Mouse (Mus musculus): ENCODE data around the gene Asl. TPM values are rescaled to one million over a fixed set of nuclear protein-coding genes. Genes with fewer than 3 reads are reported as not detected.
A peak's percentile ranks its signal among the peaks of the same experiment; 100 is the strongest.

Asl gene
- total and polyA plus RNA-seq, 3 experiments = 15.8 to 26.7 TPM; not detected in 1

GRCm38 (mm10) chr5:130041262-130041661, 12.2 kb upstream of the Asl start:
- no peak overlapping the region for H3K27ac ChIP-seq (ENCODE audit: control insufficient read depth, low read depth, low read length)
- no peaks in the 10 kb centered on the region for H3K27me3 ChIP-seq (ENCODE audit: control insufficient read depth in 1 of 2, insufficient read depth in 2 of 2, low read length in 2 of 2)
- peak; percentile 98 for TF ChIP-seq MAFK (IDR thresholded peaks at IDR 0.05; ENCODE audit: borderline replicate concordance, low read depth, low read length)
- no peak for TF ChIP-seq NELFE (IDR thresholded peaks at IDR 0.05; ENCODE audit: low read depth, low read length)
- no peaks in the 10 kb centered on the region for H3K4me1 ChIP-seq (ENCODE audit: control insufficient read depth in 1 of 2, insufficient read depth in 2 of 2, low read length in 2 of 2)
- H3K9ac ChIP-seq (ENCODE audit: control insufficient read depth, low read depth, low read length, poor library complexity, severe bottlenecking) = no peak overlapping the region
- peaks cover 0 to 26% of the 10 kb centered on the region in 2 experiments; a peak in 2 of 4 replicates for H3K36me3 ChIP-seq (ENCODE audit: control insufficient read depth in 1 of 2, insufficient read depth in 2 of 2, low read length in 2 of 2)
- H3K79me2 ChIP-seq (ENCODE audit: control insufficient read depth, insufficient read depth, low read length, poor library complexity) = no peaks in the 10 kb centered on the region
- H3K9me3 ChIP-seq (replicated peaks; ENCODE audit: insufficient read depth, low read length) = no peaks in the 10 kb centered on the region
- no peak overlapping the region for H3K4me3 ChIP-seq (ENCODE audit: control insufficient read depth in 1 of 2, insufficient read depth in 1 of 2, low read depth in 2 of 2, low read length in 2 of 2)
- no peak for DNase-seq (ENCODE audit: low read depth, low spot score)

GRCm38 (mm10) chr5:130040797-130041196, 11.8 kb upstream of the Asl start:
- H3K4me1 ChIP-seq (ENCODE audit: control insufficient read depth in 1 of 2, insufficient read depth in 2 of 2, low read length in 2 of 2) = no peaks in the 10 kb centered on the region
- no peak overlapping the region for H3K27ac ChIP-seq (ENCODE audit: control insufficient read depth, low read depth, low read length)
- H3K36me3 ChIP-seq (ENCODE audit: control insufficient read depth in 1 of 2, insufficient read depth in 2 of 2, low read length in 2 of 2) = peaks cover 0 to 24% of the 10 kb centered on the region in 2 experiments; a peak in 2 of 4 replicates
- no peak for DNase-seq (ENCODE audit: low read depth, low spot score)
- H3K4me3 ChIP-seq (ENCODE audit: control insufficient read depth in 1 of 2, insufficient read depth in 1 of 2, low read depth in 2 of 2, low read length in 2 of 2) = no peak overlapping the region
- TF ChIP-seq MAZ (IDR thresholded peaks at IDR 0.05; ENCODE audit: low read depth, low read length) (no peak), UBTF (IDR thresholded peaks at IDR 0.05; ENCODE audit: borderline replicate concordance, insufficient read depth, low read depth, low read length) (no peak), EP300 (IDR thresholded peaks at IDR 0.05; ENCODE audit: low read depth in 1 of 2, low read length in 2 of 2) (no peak), MYC (IDR thresholded peaks at IDR 0.05; ENCODE audit: low read depth, low read length) (no peak), HCFC1 (IDR thresholded peaks at IDR 0.05; ENCODE audit: low read depth, low read length) (no peak), ELF1 (IDR thresholded peaks at IDR 0.05; ENCODE audit: low read depth, low read length) (no peak), TBP (IDR thresholded peaks at IDR 0.05; ENCODE audit: low read depth, low read length) (no peak), JUND (IDR thresholded peaks at IDR 0.05; ENCODE audit: low read depth, low read length) (no peak), MYB (IDR thresholded peaks at IDR 0.05; ENCODE audit: low read depth, low read length) (no peak), USF2 (IDR thresholded peaks at IDR 0.05; ENCODE audit: borderline replicate concordance in 1 of 2, insufficient read depth in 1 of 2, low read depth in 1 of 2, low read length in 2 of 2) (no peak), RCOR1 (IDR thresholded peaks at IDR 0.05; ENCODE audit: low read depth, low read length) (no peak), MAX (IDR thresholded peaks at IDR 0.05; ENCODE audit: low read length) (no peak), MAFK (IDR thresholded peaks at IDR 0.05; ENCODE audit: borderline replicate concordance, low read depth, low read length) (no peak), CHD2 (IDR thresholded peaks at IDR 0.05; ENCODE audit: low read length) (no peak), BHLHE40 (IDR thresholded peaks at IDR 0.05; ENCODE audit: borderline replicate concordance, low read depth, low read length) (no peak), RAD21 (IDR thresholded peaks at IDR 0.05; ENCODE audit: low read depth, low read length) (no peak)
- no peaks in the 10 kb centered on the region for H3K27me3 ChIP-seq (ENCODE audit: control insufficient read depth in 1 of 2, insufficient read depth in 2 of 2, low read length in 2 of 2)
- no peaks in the 10 kb centered on the region for H3K79me2 ChIP-seq (ENCODE audit: control insufficient read depth, insufficient read depth, low read length, poor library complexity)
- H3K9ac ChIP-seq (ENCODE audit: control insufficient read depth, low read depth, low read length, poor library complexity, severe bottlenecking) = no peak overlapping the region
- no peaks in the 10 kb centered on the region for H3K9me3 ChIP-seq (replicated peaks; ENCODE audit: insufficient read depth, low read length)
